Mouse (Mus musculus) cerebellum, adult 9-11 months (tissue): Measurements from ENCODE around the gene Olfr1084.
"Not testable (repeated sequence)": the region's sequence is repeated elsewhere in the genome, so short reads cannot be mapped to it uniquely, and the experiment has no call there.

ENCODE experiments used
- DNase-seq: peaks from one replicate; pipeline ENCODE4 v3.0.0; 2022

The Olfr1084 gene

DNA sequence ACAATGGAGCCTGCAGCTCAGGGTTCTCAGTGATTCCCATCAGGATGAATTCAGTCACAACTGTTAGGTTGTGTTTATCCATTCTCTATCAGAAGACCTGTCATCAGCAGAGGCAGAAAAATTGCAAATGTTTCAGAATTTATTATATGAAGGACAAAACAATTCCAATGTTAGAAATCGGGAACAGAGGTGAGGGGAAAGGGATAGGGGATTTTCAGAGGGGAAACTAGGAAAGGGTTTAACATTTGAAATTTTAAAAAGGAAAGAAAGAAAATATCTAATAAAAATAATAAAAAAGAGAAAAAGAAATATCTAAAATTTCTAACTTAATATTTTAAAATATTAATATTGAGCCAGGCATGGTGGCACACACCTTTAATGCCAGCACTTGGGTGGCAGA, at the start of gene Olfr1084:
Gene Olfr1084 (minus strand): TSS at position 101 of the 400 bp plus-strand sequence.
- DNase-seq = not testable (repeated sequence)

DNA sequence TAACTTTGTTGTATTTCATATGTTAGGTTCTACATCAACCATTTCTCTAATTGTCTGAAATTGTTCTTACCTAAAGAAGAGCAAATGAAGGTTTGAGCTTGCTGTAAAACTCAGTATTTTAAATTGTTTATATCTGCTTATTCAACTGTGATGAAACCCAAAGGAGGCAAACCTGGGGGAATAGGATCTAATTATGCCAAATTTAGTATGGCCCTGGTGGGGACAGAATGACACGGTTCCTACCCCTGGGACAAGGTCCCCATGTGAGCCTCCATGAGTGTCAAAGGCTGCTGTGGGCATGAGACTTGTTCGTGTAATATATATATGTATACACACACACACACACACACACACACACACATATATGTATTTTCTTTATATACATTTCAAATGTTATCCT, 40.5 kb upstream of the Olfr1084 start, which contains the start of gene Olfr1086:
Gene Olfr1086 (minus strand): TSS at position 101 of the 400 bp plus-strand sequence.
- no peak for DNase-seq

DNA sequence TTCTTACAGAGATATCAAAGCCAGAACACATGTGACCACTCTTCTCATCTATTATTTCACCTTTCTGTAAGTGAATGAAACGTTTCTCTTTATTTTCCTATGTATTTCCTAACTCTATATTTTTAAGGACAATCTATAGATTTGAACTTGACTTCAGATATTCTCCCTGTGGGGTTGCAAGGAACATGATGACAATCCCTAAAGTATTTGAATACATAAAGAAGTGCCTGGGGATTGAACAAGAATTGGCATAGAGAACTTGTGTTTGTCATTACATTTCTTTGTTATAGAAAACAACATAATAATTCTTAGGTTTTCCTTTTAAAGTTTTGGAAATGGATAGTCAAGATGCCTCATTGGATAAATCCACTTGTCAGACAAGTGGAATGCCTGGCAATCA, 22.4 kb upstream of the Olfr1084 start, which contains the start of gene Olfr1085:
Gene Olfr1085 (minus strand): TSS at position 101 of the 400 bp plus-strand sequence.
- DNase-seq = no peak

DNA sequence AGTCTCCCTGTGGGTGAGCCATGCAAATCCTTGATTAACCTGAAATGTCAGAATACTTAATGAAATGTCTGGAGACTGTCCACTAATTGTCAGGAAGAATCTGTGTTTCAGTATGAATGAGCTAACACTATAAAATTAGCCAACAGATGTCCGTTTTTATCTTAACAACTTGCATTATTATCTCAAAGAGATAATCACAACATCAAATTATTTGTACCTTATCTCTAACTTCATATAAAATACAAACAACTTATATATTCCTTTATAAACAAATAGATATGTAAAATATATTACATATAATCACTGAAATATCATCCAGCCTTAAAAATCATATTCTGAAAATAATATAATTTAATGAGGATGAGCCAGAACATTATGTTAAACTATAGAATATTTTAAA, 40.7 kb downstream of the Olfr1084 start, which contains the start of gene Olfr1082:
Gene Olfr1082 (minus strand): TSS at position 101 of the 400 bp plus-strand sequence.
- DNase-seq = not testable (repeated sequence)
